Comparison of ENCODE assay signal across 13 mouse cellular contexts in the genomic region with DNA sequence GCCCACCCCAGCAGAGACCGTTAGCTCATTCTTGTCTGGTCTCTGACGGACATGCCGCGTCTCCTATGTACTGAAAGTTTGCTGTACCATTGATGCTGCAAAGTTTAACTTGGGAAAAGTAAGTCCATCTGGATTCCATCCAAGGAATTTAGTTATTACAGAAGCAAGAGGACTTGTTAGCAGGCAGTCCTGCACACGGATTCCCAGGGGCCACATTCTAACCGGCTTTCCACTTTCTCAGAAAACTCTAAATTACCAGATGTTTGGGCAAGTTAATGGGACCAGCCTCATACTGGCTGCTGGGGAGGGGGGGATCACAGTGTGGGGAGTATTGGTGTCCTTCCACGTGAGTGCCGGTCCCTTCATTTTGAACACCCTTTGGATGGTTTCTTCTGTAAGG. TPM values are rescaled to one million over a fixed set of nuclear protein-coding genes. Genes with fewer than 3 reads are reported as not detected.
DNase-seq lines count a peak whose midpoint lies in the region; ATAC-seq lines count a peak whose summit lies in the region.
"Had no signal": no experiment of that assay in that cellular context is flagged by ENCODE, and none has a peak within 500 bp of the region (broad histone marks: within the 10 kb centered on the region; RNA-seq: fewer than 3 reads in every experiment).

No protein-coding gene starts in this region.

- ATAC-seq in hindbrain, embryonic 12.5 days (ENCODE audit: low FRiP score), result no peak
- no peak for ATAC-seq in hindbrain, embryonic 11.5 days (ENCODE audit: low FRiP score)
- peak; percentile 34; the same call in 1 of the 2 replicates for ATAC-seq in limb, embryonic 12.5 days (ENCODE audit: insufficient number of reproducible peaks, insufficient read depth, low FRiP score, low TSS enrichment, low read depth)

- no peak overlapping the region for H3K4me3 ChIP-seq in hindbrain, embryonic 12.5 days
- H3K4me3 ChIP-seq in hindbrain, embryonic 11.5 days (ENCODE audit: low read depth, low read length), result no peak overlapping the region
- H3K4me3 ChIP-seq in embryonic facial prominence, embryonic 10.5 days, result no peak overlapping the region
- peak overlapping the region; percentile 15; the same call in 1 of the 2 replicates for H3K4me3 ChIP-seq in limb, embryonic 12.5 days (replicated peaks)
- H3K4me3 ChIP-seq in midbrain, embryonic 10.5 days, result no peak overlapping the region
- H3K4me3 ChIP-seq: midbrain, embryonic 12.5 days had no signal

- H3K36me3 ChIP-seq in hindbrain, embryonic 12.5 days, result peaks cover 46% of the 10 kb centered on the region
- H3K36me3 ChIP-seq in hindbrain, embryonic 11.5 days (ENCODE audit: control insufficient read depth, insufficient read depth, low read length), result no peaks in the 10 kb centered on the region
- H3K36me3 ChIP-seq in embryonic facial prominence, embryonic 10.5 days (replicated peaks), result peaks cover 84% of the 10 kb centered on the region
- H3K36me3 ChIP-seq in limb, embryonic 12.5 days, result peaks cover 61% of the 10 kb centered on the region
- H3K36me3 ChIP-seq in midbrain, embryonic 10.5 days, result peaks cover 72% of the 10 kb centered on the region

- H3K27ac ChIP-seq in hindbrain, embryonic 12.5 days, result peak overlapping the region; percentile 71
- H3K27ac ChIP-seq in hindbrain, embryonic 11.5 days (ENCODE audit: low read depth, low read length), result no peak overlapping the region
- H3K27ac ChIP-seq in embryonic facial prominence, embryonic 10.5 days (replicated peaks), result peak overlapping the region; percentile 65; the same call in 1 of the 2 replicates
- peak overlapping the region; percentile 94 for H3K27ac ChIP-seq in limb, embryonic 12.5 days
- H3K27ac ChIP-seq in midbrain, embryonic 10.5 days (replicated peaks), result no peak overlapping the region
- H3K27ac ChIP-seq: liver, embryonic 14.5 days had no signal

- peaks cover 12% of the 10 kb centered on the region for H3K4me1 ChIP-seq in hindbrain, embryonic 12.5 days
- no peaks in the 10 kb centered on the region for H3K4me1 ChIP-seq in hindbrain, embryonic 11.5 days (replicated peaks; ENCODE audit: control insufficient read depth, insufficient read depth, low read length)
- H3K4me1 ChIP-seq in embryonic facial prominence, embryonic 10.5 days, result peaks cover 33% of the 10 kb centered on the region
- peaks cover 47% of the 10 kb centered on the region for H3K4me1 ChIP-seq in limb, embryonic 12.5 days (replicated peaks)
- H3K4me1 ChIP-seq in midbrain, embryonic 10.5 days, result peaks cover 40% of the 10 kb centered on the region

- no peaks in the 10 kb centered on the region for H3K27me3 ChIP-seq in hindbrain, embryonic 12.5 days
- no peaks in the 10 kb centered on the region for H3K27me3 ChIP-seq in hindbrain, embryonic 11.5 days (ENCODE audit: control insufficient read depth, insufficient read depth, low read length)
- H3K27me3 ChIP-seq in embryonic facial prominence, embryonic 10.5 days (replicated peaks; ENCODE audit: low read depth, poor library complexity, severe bottlenecking), result no peaks in the 10 kb centered on the region
- no peaks in the 10 kb centered on the region for H3K27me3 ChIP-seq in limb, embryonic 12.5 days
- no peaks in the 10 kb centered on the region for H3K27me3 ChIP-seq in midbrain, embryonic 10.5 days (ENCODE audit: low read depth, poor library complexity, severe bottlenecking)
- H3K27me3 ChIP-seq: midbrain, embryonic 12.5 days had no signal

- WGBS in hindbrain, embryonic 12.5 days, result 79% methylated on average over 8 of the region's 8 CpGs
- WGBS in hindbrain, embryonic 11.5 days, result 82% methylated on average over 8 of the region's 8 CpGs
- WGBS in embryonic facial prominence, embryonic 10.5 days, result 84% methylated on average over 8 of the region's 8 CpGs
- WGBS in limb, embryonic 12.5 days, result 30% methylated on average over 8 of the region's 8 CpGs
- WGBS in midbrain, embryonic 10.5 days, result 95% methylated on average over 8 of the region's 8 CpGs

- no peak overlapping the region for H3K9ac ChIP-seq in hindbrain, embryonic 12.5 days
- no peak overlapping the region for H3K9ac ChIP-seq in hindbrain, embryonic 11.5 days (ENCODE audit: low read depth, low read length)
- H3K9ac ChIP-seq in limb, embryonic 12.5 days (replicated peaks), result no peak overlapping the region
- H3K9ac ChIP-seq: liver, embryonic 14.5 days had no signal

- H3K4me2 ChIP-seq in hindbrain, embryonic 12.5 days (replicated peaks), result no peak overlapping the region
- H3K4me2 ChIP-seq in hindbrain, embryonic 11.5 days (replicated peaks; ENCODE audit: low read depth, low read length), result no peak overlapping the region
- peak overlapping the region; percentile 49 for H3K4me2 ChIP-seq in limb, embryonic 12.5 days
- H3K4me2 ChIP-seq: midbrain, embryonic 12.5 days had no signal

- H3K9me3 ChIP-seq in hindbrain, embryonic 12.5 days (replicated peaks), result no peaks in the 10 kb centered on the region
- H3K9me3 ChIP-seq in hindbrain, embryonic 11.5 days (ENCODE audit: control insufficient read depth, low read length), result no peaks in the 10 kb centered on the region
- H3K9me3 ChIP-seq in embryonic facial prominence, embryonic 10.5 days, result no peaks in the 10 kb centered on the region
- H3K9me3 ChIP-seq in limb, embryonic 12.5 days, result no peaks in the 10 kb centered on the region
- no peaks in the 10 kb centered on the region for H3K9me3 ChIP-seq in midbrain, embryonic 10.5 days (replicated peaks)
- H3K9me3 ChIP-seq: midbrain, embryonic 12.5 days had no signal

- DNase-seq in hindbrain, embryonic 11.5 days (ENCODE audit: low spot score), result no peak
- peak; percentile 20 for DNase-seq in NIH3T3 (ENCODE audit: low read depth)
- no peak for DNase-seq in embryonic facial prominence, embryonic 10.5 days (ENCODE audit: low spot score)
- no peak for DNase-seq in left cerebral cortex, postnatal 25 days (ENCODE audit: low spot score in 2 of 2)
- DNase-seq in cerebellum, postnatal 4 days (ENCODE audit: low spot score in 2 of 2), result no peak
- no peak for DNase-seq in midbrain, embryonic 10.5 days (ENCODE audit: low spot score)
- DNase-seq: cerebellum, postnatal 36 days; right cerebral cortex, postnatal 14 days had no signal

- intact Hi-C loops in left cerebral cortex, postnatal 25 days (cut with DNase I), result no loop called here

RNA-seq across cellular contexts. Expression of gene Cd164l2, which starts 26.0 kb away (rescaled TPM):
- polyA plus RNA-seq in hindbrain, embryonic 12.5 days (2016; fragmentation: Nextera tagmentation; extraction: Ambion mirVana), result 2.0 and 2.3 TPM in 2 replicates
- 0.91 and 0.93 TPM in 2 replicates for polyA plus RNA-seq in hindbrain, embryonic 11.5 days (2014; fragmentation: Nextera tagmentation; extraction: Ambion mirVana)
- polyA plus RNA-seq in embryonic facial prominence, embryonic 10.5 days (2016; fragmentation: Nextera tagmentation; extraction: Ambion mirVana), result 3.0 and 5.2 TPM in 2 replicates
- polyA plus RNA-seq in limb, embryonic 12.5 days (2016; fragmentation: Nextera tagmentation; extraction: Ambion mirVana), result 3.2 and 4.6 TPM in 2 replicates
- total RNA-seq in left cerebral cortex, postnatal 25 days (2021), result 1 to 10 TPM; 5.3 to 6.9 TPM
- 0.99 and 1.7 TPM in 2 replicates for polyA plus RNA-seq in midbrain, embryonic 10.5 days (2016; fragmentation: Nextera tagmentation; extraction: Ambion mirVana)
- total RNA-seq: gastrocnemius, postnatal 14 days had no signal

RNA-seq across cellular contexts. Expression of gene Gpr3, which starts 26.4 kb away (rescaled TPM):
- polyA plus RNA-seq in hindbrain, embryonic 12.5 days (2016; fragmentation: Nextera tagmentation; extraction: Ambion mirVana), result 0.08 and 0.35 TPM in 2 replicates
- 0.19 and 0.50 TPM in 2 replicates for polyA plus RNA-seq in hindbrain, embryonic 11.5 days (2014; fragmentation: Nextera tagmentation; extraction: Ambion mirVana)
- polyA plus RNA-seq in embryonic facial prominence, embryonic 10.5 days (2016; fragmentation: Nextera tagmentation; extraction: Ambion mirVana), result 0.11 and 0.57 TPM in 2 replicates
- polyA plus RNA-seq in limb, embryonic 12.5 days (2016; fragmentation: Nextera tagmentation; extraction: Ambion mirVana), result 0.24 and 0.58 TPM in 2 replicates
- total RNA-seq in left cerebral cortex, postnatal 25 days (2021), result 10 to 100 TPM; 10.1 to 13.0 TPM
- polyA plus RNA-seq in midbrain, embryonic 10.5 days (2016; fragmentation: Nextera tagmentation; extraction: Ambion mirVana), result 0.17 and 0.35 TPM in 2 replicates
- total RNA-seq: gastrocnemius, postnatal 14 days had no signal
- polyA plus RNA-seq: liver, embryonic 14.5 days had no signal

RNA-seq across cellular contexts. Expression of gene Map3k6, which starts 54.7 kb away (rescaled TPM):
- 1.9 and 2.3 TPM in 2 replicates for polyA plus RNA-seq in hindbrain, embryonic 12.5 days (2016; fragmentation: Nextera tagmentation; extraction: Ambion mirVana)
- polyA plus RNA-seq in hindbrain, embryonic 11.5 days (2014; fragmentation: Nextera tagmentation; extraction: Ambion mirVana), result 2.7 and 3.0 TPM in 2 replicates
- polyA plus RNA-seq in embryonic facial prominence, embryonic 10.5 days (2016; fragmentation: Nextera tagmentation; extraction: Ambion mirVana), result 1.7 and 1.8 TPM in 2 replicates
- polyA plus RNA-seq in limb, embryonic 12.5 days (2016; fragmentation: Nextera tagmentation; extraction: Ambion mirVana), result 2.3 and 2.9 TPM in 2 replicates
- 1 to 10 TPM; 4.7 to 5.3 TPM for total RNA-seq in left cerebral cortex, postnatal 25 days (2021)
- polyA plus RNA-seq in midbrain, embryonic 10.5 days (2016; fragmentation: Nextera tagmentation; extraction: Ambion mirVana), result 2.6 and 3.0 TPM in 2 replicates

RNA-seq across cellular contexts. Expression of gene Wasf2, which starts 55.6 kb away (rescaled TPM):
- polyA plus RNA-seq in hindbrain, embryonic 12.5 days (2016; fragmentation: Nextera tagmentation; extraction: Ambion mirVana), result 49.0 and 49.1 TPM in 2 replicates
- 34.6 and 58.4 TPM in 2 replicates for polyA plus RNA-seq in hindbrain, embryonic 11.5 days (2014; fragmentation: Nextera tagmentation; extraction: Ambion mirVana)
- polyA plus RNA-seq in embryonic facial prominence, embryonic 10.5 days (2016; fragmentation: Nextera tagmentation; extraction: Ambion mirVana), result 66.7 and 73.0 TPM in 2 replicates
- polyA plus RNA-seq in limb, embryonic 12.5 days (2016; fragmentation: Nextera tagmentation; extraction: Ambion mirVana), result 73.8 and 81.6 TPM in 2 replicates
- 10 to 100 TPM; 27.6 to 32.9 TPM for total RNA-seq in left cerebral cortex, postnatal 25 days (2021)
- polyA plus RNA-seq in midbrain, embryonic 10.5 days (2016; fragmentation: Nextera tagmentation; extraction: Ambion mirVana), result 48.3 and 50.3 TPM in 2 replicates

Comparison
In these comparisons a context has a peak if more than half of its experiments do, and no peak if none do; other contexts are left out.
1. H3K27ac ChIP-seq: peak in hindbrain, embryonic 12.5 days (single experiment), embryonic facial prominence, embryonic 10.5 days (single experiment) and limb, embryonic 12.5 days (single experiment); none in hindbrain, embryonic 11.5 days (single experiment) and midbrain, embryonic 10.5 days (single experiment).